Mouse (Mus musculus) urinary bladder, postnatal 14 days (tissue): ENCODE data around the gene Cd46.

ENCODE experiments used
- DNase-seq: peaks from one replicate; pipeline ENCODE4 v3.0.0; 2021; ENCODE audit warnings: low spot score

Gene Cd46

DNA sequence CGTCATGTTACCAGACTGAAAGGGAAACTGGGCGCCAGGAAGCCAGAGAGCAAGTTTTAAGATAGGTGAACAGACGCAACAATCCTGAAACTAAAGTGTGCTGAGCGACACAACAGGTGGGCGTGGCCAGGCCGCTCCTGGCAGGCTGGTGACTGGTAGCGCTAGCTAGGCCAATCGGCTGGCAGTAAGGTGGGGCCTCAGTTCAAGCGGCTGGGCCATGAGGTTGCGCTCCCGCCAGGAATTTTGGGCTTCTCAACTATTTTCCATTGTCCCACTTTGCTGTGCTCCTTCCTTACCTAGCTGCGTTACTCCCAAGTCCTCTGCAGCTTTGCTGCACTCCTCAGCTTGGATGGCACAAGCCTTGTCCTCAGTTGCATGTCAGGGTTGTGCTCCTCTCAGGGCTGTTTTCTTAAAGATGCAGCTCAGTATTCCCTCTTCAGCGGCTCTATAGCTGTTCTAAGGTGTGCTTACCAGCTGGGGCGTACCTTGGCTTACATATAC, at the start of gene Cd46:
Cd46 (minus strand) TSS at position 30 of the 501 bp plus-strand sequence.
- DNase-seq: peak; percentile 83

DNA sequence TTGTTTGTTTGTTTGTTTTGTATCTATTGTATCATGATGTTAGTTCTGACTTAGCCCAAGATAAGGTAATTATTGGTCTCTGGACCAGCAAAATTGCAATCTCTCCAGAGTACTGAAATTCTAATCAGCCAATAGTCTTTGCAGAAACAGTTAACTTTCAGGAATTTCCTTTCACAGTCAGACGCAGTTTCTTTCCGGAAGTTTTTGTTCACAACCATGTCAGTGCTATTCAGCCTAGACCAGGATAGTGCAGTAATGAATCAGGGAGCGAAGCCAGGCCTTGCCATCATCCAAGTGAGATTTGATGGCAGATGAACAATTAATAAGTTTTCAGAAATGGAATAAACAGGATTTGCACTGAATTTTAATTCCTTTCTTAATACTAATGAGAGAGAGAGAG, 40.0 kb upstream of the Cd46 start:
- DNase-seq: no peak

DNA sequence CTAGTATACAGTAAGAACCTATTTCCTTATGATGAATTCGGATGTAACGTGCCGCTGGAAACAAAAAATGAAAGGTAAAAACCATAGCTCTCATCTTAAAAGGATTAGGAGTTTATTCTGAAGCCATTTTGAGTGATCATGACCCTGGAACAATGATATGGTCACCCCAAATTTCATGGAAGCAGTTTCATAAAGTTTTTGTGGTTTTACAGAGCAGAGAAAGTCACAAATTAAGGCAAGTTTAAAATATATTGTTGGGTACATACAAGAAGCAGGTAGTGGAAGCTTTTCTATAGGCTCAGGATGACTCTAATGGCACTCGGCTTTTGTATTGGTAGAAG, 39.6 kb upstream of the Cd46 start:
- no peak for DNase-seq

DNA sequence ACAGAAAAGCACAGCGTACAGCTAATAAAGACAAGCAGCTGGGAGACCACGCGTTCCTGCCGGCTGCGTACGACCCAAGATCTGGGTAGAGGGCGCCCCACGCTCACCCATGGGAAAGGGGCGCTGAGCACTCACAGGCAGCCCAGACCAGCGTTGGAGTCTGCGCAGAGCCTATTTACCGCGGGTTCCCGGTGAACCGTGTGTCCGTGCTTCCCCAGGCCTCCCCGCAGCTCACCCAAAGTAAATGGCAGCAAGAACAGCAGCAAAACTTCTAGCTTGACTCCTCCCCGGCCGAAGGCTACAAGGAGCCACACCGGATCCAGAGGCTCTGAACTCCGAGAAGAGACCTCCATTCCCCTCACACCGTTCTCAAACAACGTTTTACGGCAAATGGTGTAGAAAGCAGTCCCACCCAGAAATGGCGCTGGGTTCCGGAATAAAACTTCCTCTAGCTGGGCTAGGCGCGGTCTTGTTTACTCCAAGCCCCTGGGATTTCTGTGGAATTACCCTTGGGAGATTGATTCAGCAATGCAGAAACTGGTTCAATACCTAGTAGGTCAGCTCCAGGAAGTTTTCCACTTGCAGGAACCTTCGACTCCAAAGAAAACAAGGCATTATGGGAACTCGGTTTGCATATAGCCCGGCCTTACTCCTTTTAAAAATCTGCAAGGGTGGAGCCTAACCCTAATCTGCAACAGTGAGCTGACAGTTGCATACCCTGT, 39.1 kb upstream of the Cd46 start, which contains the start of gene Cr1l:
Cr1l (minus strand) TSS at position 634 of the 722 bp plus-strand sequence.
- DNase-seq: peak; percentile 86

DNA sequence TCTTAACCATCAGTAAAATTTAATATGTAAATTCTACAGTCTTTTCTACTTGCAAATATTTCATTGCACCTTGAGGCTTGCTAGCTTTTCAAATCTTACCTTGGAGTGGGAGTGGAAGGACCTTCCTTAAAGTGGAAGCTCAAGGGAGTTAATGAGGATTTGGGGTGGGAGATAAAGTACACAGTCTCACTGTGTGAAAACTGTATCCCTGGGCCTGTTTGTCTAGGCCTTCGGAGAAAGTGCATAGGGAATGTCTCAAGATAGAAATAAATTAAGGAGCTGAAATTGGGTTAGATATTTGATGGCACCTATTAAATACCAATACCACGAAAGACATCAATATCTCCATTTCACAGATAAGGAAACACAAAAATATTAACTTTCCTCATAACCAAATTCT, 38.4 kb upstream of the Cd46 start:
- no peak for DNase-seq

DNA sequence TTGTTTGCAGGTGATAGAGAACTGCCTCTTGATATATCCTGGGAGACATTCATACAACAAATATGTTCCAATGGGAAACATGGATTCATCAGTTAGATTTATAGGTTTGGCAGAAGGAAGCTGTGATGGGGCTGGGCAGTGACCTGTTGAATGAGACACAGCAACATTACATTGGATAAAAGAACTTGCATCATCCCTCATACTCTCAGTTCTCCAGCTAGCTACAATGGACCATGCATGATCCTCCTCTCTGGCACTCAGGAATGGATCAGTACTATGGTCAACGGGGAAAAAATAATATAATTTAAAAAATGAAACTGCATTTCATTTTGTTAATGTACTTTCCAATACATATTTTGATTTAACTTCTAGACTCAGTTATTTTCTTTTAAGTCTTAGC, 37.8 kb upstream of the Cd46 start:
- DNase-seq: no peak

DNA sequence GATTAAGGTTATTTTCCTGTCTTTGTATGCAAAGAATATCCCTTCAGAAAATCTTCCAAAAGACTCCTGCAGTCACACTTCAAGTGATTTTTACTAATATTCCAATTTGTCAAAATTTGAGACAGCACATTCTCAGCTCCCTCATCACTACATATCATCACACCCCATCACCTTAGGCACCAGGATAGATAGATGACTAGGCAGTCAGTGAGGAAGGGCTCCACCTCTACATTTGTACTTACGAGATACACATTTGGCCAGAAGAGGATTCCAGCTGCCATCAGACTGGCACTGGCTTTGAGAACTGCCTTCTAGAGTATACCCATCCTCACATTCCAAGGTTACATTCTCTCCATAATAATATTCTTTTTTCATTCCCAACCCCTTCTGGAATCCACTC, 22.4 kb upstream of the Cd46 start:
- no peak for DNase-seq

DNA sequence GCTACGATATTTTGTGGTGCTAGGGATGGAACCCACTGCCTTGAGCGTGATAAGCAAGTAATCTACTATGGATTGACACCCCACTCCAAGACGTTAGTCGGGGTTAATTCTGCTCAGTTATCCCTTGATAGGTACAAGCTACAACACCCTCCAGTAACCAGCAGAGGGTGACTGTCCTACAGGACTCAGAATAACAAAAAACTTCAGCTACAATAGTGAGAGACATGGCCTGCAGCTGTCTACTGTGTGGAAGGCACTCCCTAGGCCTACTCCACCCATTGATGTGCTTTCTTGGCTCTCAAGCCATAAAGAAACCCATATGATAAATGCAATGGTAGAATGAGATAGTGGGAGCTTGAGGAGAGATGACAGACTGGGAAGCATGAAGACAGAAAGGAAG, 21.6 kb upstream of the Cd46 start:
- no peak for DNase-seq

DNA sequence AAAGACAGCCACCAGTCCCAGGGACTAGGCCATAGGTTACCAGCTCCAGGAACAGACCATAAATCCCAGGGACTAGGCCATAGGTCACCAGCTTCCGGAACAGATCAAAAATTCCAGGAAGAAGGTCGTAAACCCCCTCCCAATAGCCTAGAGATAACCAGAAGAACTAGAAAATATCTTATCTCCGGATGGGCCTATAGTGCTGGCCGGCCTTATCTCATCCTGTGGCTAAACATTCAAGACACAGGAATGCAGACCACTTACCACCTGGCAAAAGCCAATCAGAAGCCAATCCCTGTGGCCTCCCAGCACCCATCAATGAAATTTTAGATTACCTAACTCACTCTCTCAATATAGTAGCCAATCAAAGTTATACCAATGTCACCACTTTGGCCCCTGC, 8.6 kb upstream of the Cd46 start:
- no peak for DNase-seq

DNA sequence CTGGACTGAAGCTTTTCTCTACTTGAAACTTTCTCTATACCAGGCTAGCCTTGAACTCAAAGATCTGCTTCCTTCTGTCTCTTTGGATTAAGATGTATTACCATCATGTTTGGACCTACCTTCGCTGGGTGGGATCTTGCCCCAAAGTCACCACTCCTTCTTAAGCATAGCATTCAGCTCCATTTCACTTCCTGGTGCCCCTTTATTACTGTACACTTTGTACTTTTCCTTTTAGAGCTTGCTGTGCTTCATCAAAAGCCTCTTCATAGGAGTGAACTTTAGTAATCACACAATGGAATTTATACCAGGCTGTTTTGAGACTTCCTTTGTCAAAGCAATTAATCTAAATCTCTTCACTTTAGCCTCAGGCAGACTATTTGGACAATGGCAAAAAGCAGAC, 6.0 kb upstream of the Cd46 start:
- DNase-seq: no peak

DNA sequence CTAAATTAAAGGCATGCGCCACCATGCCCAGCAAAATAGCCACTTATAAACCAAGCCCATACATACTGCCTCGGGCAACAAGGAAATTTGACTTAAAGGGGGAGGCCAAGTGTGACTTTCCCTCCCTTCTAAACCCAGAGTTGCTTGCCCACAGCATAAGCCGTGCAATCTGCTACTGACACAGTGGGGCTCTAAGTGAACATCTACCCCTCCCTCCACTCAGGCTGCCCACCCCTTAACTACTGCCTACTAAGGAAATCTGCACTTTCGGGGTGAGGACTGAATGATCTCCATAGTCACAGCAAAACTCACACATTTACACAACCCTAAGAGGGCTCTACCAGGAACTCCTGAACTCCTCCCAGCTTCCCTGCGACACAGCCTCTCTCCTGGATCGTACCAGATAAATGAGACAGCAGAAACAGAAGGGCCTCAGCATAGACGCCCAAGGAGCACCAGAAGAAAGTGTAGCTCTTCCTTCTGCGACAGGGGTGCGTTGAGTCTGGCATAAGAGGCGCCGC, 290 bp downstream of the Cd46 start:
- no peak for DNase-seq

DNA sequence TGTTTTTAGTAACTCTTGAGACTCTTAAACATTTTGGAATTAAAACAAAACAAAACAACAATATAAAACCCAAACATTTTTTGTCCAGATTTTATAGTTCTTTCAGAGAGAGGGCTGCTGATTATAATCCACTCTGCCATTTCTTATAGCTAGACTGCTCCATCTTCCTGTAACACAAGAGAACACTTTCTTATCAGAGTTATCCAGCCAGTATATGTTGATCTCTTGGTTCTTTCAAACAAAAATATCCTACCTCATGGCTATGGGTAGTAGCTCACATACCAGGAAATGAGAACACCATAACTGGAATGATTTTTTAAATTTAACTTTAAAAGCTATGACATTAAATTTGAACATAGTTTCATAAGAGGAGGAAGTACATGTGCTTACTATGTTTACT, 9.9 kb downstream of the Cd46 start:
- no peak for DNase-seq

DNA sequence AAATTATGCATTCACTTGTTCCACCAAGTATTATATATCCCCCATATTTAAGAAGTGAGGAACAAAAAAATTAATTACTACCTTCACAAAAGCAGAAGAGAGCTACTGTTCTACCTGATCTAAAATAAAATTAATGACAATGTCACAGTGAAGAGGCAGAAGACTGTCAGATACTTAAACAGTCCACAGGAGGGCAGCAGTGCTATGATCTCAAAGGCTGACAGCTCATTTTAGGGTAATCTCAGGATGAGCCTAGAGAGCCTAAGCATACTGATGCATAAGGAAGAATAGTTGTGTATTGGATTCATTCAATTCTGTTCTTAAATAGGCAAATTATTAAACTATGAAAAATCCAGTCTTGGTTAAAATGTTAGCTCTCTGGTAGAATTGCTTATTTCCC, 51.6 kb downstream of the Cd46 start:
- peak; percentile 35 for DNase-seq

DNA sequence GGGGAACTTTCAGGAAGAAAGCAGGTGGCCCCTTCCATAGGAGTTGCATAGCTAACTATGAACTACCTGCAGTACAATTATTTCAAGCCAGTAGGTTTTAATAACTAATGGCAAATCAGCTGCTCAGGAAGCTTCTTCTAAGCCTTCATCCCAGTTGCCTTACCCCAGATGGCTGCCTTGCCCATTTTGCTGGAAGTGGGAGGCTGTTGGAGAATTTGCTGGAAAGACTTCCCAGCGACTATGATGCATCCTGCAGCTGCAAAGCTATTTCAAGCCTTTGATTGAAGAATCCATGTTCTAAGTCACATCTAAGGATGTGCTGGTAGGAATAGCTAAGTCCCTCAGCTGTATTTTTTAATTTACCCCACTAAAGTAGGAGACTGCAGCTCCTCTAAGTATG, 53.7 kb downstream of the Cd46 start:
- no peak for DNase-seq

DNA sequence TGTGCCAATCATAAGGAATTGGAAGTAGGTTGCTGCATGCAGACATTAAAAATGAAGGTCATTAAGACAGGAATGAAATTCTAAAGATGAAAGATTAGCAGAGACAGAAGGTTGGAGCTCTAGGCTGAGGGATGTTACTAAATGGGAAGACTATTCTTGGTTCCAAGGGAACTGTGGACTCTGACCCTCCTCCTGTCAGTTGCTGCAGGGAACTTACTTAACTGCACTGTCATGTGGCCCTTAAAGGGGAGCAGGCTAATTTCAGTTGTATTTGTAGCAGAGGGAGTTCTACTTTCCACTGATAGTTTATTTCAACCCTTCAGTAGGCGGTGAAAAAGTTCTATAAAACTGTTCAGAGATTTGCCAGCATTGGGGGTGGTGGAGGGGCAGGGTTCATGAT, 54.1 kb downstream of the Cd46 start:
- DNase-seq: no peak

DNA sequence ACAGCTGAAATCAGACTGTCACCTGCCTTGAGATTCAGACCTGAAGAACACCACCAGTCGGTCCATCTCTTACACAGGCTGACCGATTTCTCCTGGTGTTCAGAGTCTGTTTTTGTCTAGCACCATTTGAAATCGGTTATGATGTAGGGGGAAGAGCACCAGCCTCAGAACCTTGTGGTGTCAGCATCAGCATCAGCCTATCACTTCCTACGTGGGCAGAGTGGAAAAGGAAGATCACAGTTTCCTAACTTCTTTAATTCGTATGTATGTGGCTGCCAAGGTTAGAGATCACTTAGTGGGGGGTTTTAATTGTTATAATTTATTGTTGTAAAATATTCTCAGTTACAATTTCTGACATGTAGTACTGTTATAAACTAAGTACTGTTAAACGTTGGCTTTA, 54.6 kb downstream of the Cd46 start:
- DNase-seq: no peak

DNA sequence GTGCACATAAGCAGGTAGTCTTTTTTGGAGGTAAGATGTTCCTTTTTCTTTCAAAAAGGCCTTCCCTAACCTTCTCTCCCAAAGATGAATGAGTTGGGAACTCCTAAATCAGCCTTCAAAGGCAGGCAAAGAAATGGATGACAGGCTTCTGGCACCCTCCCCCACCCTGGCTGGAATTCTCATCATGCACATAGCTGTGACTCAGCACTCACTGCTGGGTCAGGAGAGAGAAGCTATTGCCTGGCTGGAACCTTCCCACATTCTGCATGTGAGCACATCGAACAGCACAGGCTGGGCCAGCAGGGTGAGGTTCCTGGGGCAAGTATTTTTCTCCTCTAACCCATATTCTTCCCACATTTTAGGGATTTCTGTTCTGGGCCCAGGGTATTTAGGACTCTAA, 58.1 kb downstream of the Cd46 start:
- peak; percentile 50 for DNase-seq

DNA sequence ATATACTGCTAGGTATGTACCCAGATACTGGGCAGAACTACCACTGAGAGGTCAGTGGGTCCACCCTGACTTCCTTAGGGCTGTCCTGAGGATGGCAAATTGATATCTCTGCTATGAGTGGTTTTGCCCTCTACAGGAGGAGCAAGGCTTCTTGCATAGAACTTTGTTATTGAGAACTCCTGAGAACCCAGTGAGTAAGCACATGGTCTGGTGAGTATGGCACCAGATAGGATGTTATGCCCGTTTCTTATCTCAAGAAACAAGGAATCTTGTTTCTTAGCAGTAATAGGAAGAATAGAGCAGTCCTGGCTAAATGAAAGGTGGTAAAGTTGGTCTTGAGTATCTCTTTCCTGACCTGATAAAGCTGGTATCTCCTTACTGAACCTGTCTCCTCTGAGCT, 59.3 kb downstream of the Cd46 start:
- no peak for DNase-seq

DNA sequence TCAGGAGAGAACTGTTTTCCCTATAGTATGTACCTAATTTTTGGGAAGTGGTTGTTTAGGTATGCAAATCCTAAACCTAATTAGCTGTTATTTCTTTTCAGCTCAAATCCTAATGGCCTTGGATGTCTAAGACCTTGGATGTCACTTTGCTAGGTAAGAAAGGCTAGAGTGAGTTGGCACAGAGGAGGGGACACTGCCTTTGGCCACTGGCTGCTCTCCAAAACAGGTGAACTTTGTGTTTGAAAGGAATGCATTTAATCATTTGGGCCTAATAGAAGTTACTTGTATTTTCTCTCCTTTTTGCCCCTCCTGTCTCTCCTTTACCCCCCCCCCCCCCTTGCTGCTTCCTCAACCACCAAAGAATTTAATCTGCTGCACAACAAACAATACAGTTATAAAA, 60.3 kb downstream of the Cd46 start:
- DNase-seq: no peak

DNA sequence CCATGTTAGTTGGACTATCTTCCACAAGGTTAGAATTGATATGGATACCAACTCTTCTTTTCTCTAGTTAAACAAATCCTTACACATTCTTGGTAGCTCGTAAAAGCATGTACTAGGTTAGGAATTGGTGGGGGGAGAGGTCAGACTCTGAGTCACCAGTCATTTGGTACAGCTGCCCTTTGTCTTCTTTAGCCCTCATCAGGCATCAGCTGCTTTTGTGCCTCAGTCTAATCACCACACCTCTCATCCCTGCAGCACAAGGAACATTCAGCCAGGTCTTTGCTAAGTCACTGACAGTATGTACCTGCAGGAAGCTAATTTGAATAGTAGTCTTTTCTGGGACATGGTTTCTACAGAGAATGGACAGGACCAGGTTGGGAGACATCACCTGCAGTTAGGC, 64.5 kb downstream of the Cd46 start:
- no peak for DNase-seq

DNA sequence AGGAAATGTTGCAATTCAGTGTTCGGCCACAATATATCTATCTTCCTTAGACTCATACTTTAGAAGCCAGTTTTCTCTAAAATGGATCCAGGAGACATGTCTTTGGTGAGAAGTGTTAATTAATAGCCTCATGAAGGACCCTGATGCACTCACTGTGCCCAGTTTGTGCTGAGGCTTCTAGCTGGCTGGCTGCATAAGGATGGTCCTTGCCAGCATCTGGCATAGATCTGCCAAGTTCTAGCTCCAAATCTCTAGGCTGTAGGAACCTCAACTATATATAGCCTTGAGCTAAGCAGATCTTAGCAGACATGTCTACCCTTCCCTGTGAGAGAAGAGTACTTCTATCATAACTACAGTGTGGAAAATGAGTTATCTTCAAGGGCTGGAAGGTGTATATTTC, 68.2 kb downstream of the Cd46 start:
- DNase-seq: no peak

DNA sequence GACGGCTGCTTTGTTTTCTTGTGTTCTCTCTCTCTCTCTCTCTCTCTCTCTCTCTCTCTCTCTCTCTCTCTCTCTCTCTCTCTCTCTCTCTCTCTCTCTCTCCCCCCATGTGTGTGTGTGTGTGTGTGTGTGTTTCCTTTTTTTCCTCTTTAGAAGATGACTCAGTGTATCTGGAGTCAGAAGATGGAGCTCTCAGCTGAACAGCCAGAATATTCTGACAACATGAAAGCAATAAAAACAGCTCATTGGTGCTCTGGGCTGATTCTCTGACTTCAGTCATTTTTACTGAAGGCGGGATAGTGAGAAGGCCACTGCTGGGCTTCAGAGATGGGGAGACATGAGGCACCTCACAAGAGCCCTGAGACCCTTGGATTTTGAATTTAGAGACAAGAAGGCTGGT, 70.2 kb downstream of the Cd46 start:
- DNase-seq: no peak

DNA sequence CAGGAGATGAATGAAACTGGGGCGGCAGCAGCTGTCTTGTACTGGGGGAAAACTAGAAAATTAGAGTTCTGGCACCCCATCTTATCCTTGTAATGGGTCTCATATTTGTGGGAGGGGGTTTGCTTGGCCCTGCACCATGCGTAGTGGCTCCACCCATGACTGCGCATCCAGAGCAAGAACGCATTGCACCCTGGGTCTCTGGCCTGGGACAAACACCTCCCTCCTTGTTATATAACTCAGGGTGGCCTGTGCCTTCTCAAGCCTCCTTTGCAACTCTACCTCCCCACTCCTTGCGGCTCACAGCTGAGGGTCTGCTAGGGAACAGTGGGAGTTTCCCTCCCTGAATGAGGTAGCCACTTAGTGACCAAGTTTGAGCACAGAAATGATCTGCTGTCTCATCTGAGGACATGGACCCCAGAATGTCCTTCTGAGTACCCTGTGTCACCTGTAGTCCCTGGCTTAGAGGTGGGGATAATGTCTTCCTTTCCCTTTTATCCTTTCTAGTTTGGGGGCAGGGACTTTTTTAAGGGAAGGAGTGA, 72.9 kb downstream of the Cd46 start:
- no peak for DNase-seq
